Mouse (Mus musculus) midbrain, embryonic 13.5 days (tissue): ENCODE results near the gene Sox18. TPM values are rescaled to one million over a fixed set of nuclear protein-coding genes. Genes with fewer than 3 reads are reported as not detected.

ENCODE experiments used
- ATAC-seq: fragments of 200-750 bp; cut with Nextera tagmentation; 2 replicates; pipeline ENCODE4 v1.8.0; 2017; ENCODE audit warnings: mild to moderate bottlenecking, moderate TSS enrichment, moderate library complexity
- H3K27ac ChIP-seq: fragments of 300-500 bp; sonication (generic); 2 replicates; pipeline ENCODE4 v1.5.1; 2015; ENCODE audit warnings: inconsistent platforms, mild to moderate bottlenecking, moderate library complexity
- H3K27me3 ChIP-seq: fragments of 300-500 bp; sonication (generic); 2 replicates; pipeline ENCODE4 v1.6.1; 2015; ENCODE audit warnings: mild to moderate bottlenecking, inconsistent platforms
- H3K36me3 ChIP-seq: fragments of 300-500 bp; sonication (generic); 2 replicates; pipeline ENCODE4 v1.6.1; 2015; ENCODE audit warnings: mild to moderate bottlenecking, inconsistent platforms
- H3K4me1 ChIP-seq: fragments of 300-500 bp; sonication (generic); replicated peaks from 2 replicates; pipeline ENCODE4 v1.6.1; 2015; ENCODE audit warnings: inconsistent platforms
- H3K4me2 ChIP-seq: fragments of 300-500 bp; sonication (generic); replicated peaks from 2 replicates; pipeline ENCODE4 v1.6.1; 2015; ENCODE audit warnings: moderate library complexity, mild to moderate bottlenecking, inconsistent platforms
- H3K4me3 ChIP-seq: fragments of 300-500 bp; sonication (generic); replicated peaks from 2 replicates; pipeline ENCODE4 v1.5.1; 2015; ENCODE audit warnings: mild to moderate bottlenecking, inconsistent platforms
- H3K9ac ChIP-seq: fragments of 300-500 bp; sonication (generic); replicated peaks from 2 replicates; pipeline ENCODE4 v1.6.1; 2015; ENCODE audit warnings: mild to moderate bottlenecking, inconsistent platforms
- H3K9me3 ChIP-seq: fragments of 300-500 bp; sonication (generic); 2 replicates; pipeline ENCODE4 v1.6.1; 2016; ENCODE audit warnings: mild to moderate bottlenecking, inconsistent platforms
- WGBS: fragments of 180-500 bp; shearing (Covaris S2); methylation state at CpG from one replicate; pipeline ENCODE4 v1.1.7; 2015; 5-methylcytosine and 5-hydroxymethylcytosine counted together
- polyA plus RNA-seq: library from polyadenylated mRNA; unstranded; fragments of >200 nt; fragmentation: Nextera tagmentation; extraction: Ambion mirVana; gene quantifications from 2 replicates; pipeline ENCODE4 v1.2.1, GENCODE M21; 2015

The Sox18 gene
- 13.7 and 14.2 TPM in 2 replicates for polyA plus RNA-seq

GRCm38 (mm10) chr2:181671326-181671725 lies at the start of gene Sox18:
TSS of gene Sox18 (minus strand) at chr2:181671640.
- Histone ChIP-seq H3K27ac (no peak within 1 kb of the TSS), H3K9me3 (no peaks in the 10 kb centered on the region), H3K36me3 (no peaks in the 10 kb centered on the region), H3K27me3 (peaks cover 74% of the 10 kb centered on the region), H3K9ac (peak within 1 kb of the TSS; percentile 39), H3K4me1 (peaks cover 32% of the 10 kb centered on the region), H3K4me3 (peak within 1 kb of the TSS; percentile 39), H3K4me2 (peak within 1 kb of the TSS; percentile 53)
- WGBS = under 1% methylated on average over 32 of the region's 43 CpGs
- ATAC-seq = no peak

- no peaks in the 10 kb centered on the region for H3K9me3 ChIP-seq
- H3K36me3 ChIP-seq = peaks cover 43% of the 10 kb centered on the region
- H3K27me3 ChIP-seq = no peaks in the 10 kb centered on the region
- ATAC-seq = no peak
- H3K4me1 ChIP-seq = peaks cover 34% of the 10 kb centered on the region
- H3K4me3 ChIP-seq = no peak overlapping the region
- no peak overlapping the region for H3K4me2 ChIP-seq
- H3K27ac ChIP-seq = no peak overlapping the region
- no peak overlapping the region for H3K9ac ChIP-seq
These were observed 49.8 kb upstream of the Sox18 start for GRCm38 (mm10) chr2:181721200-181721599.

- Histone ChIP-seq H3K36me3 (peaks cover 32% of the 10 kb centered on the region), H3K4me3 (no peak overlapping the region), H3K4me2 (no peak overlapping the region), H3K9me3 (no peaks in the 10 kb centered on the region), H3K27me3 (no peaks in the 10 kb centered on the region), H3K9ac (no peak overlapping the region), H3K27ac (no peak overlapping the region), H3K4me1 (peaks cover 46% of the 10 kb centered on the region)
- no peak for ATAC-seq
- 34% methylated on average over 3 of the region's 3 CpGs for WGBS
These were observed 48.6 kb upstream of the Sox18 start for GRCm38 (mm10) chr2:181720061-181720460.

- Histone ChIP-seq H3K36me3 (peaks cover 28% of the 10 kb centered on the region), H3K4me1 (peaks cover 56% of the 10 kb centered on the region), H3K4me2 (peak overlapping the region; percentile 84), H3K4me3 (peak overlapping the region; percentile 48), H3K27ac (no peak overlapping the region), H3K9me3 (no peaks in the 10 kb centered on the region), H3K9ac (0 out of 2 replicates have a peak overlapping the region, but pooled peaks have one; percentile 33), H3K27me3 (no peaks in the 10 kb centered on the region)
- 66% methylated on average over 3 of the region's 3 CpGs for WGBS
- no peak for ATAC-seq
These were observed 45.6 kb upstream of the Sox18 start for GRCm38 (mm10) chr2:181716991-181717390.

- H3K27me3 ChIP-seq = no peaks in the 10 kb centered on the region
- H3K36me3 ChIP-seq = peaks cover 23% of the 10 kb centered on the region
- 49% methylated on average over 3 of the region's 3 CpGs for WGBS
- H3K4me3 ChIP-seq = peak overlapping the region; percentile 48
- no peaks in the 10 kb centered on the region for H3K9me3 ChIP-seq
- H3K4me1 ChIP-seq = peaks cover 55% of the 10 kb centered on the region
- peak overlapping the region; percentile 74 for H3K9ac ChIP-seq
- ATAC-seq = peak; percentile 60
- peak overlapping the region; percentile 93 for H3K27ac ChIP-seq
- H3K4me2 ChIP-seq = peak overlapping the region; percentile 84
These were observed 43.9 kb upstream of the Sox18 start for GRCm38 (mm10) chr2:181715382-181715781.

- peak within 1 kb of the TSS; percentile 84 for H3K4me2 ChIP-seq
- no peaks in the 10 kb centered on the region for H3K27me3 ChIP-seq
- peak within 1 kb of the TSS; percentile 48 for H3K4me3 ChIP-seq
- peaks cover 18% of the 10 kb centered on the region for H3K36me3 ChIP-seq
- no peaks in the 10 kb centered on the region for H3K9me3 ChIP-seq
- peak within 1 kb of the TSS; percentile 74 for H3K9ac ChIP-seq
- H3K4me1 ChIP-seq = peaks cover 54% of the 10 kb centered on the region
- WGBS = 0% methylated on average over 7 of the region's 7 CpGs
- peak; percentile 73 for ATAC-seq
- peak within 1 kb of the TSS; percentile 93 for H3K27ac ChIP-seq
These were observed 43.5 kb upstream of the Sox18 start, which contains the start of gene Oprl1 for GRCm38 (mm10) chr2:181714903-181715326. TSS of gene Oprl1 (plus strand) at chr2:181715016.

GRCm38 (mm10) chr2:181713749-181714148 lies 42.3 kb upstream of the Sox18 start:
- H3K4me3 ChIP-seq = 0 out of 2 replicates have a peak overlapping the region, but pooled peaks have one; percentile 48
- peak overlapping the region; percentile 93 for H3K27ac ChIP-seq
- no peaks in the 10 kb centered on the region for H3K27me3 ChIP-seq
- peaks cover 6% of the 10 kb centered on the region for H3K36me3 ChIP-seq
- 44% methylated on average over 1 of the region's 1 CpGs for WGBS
- peak overlapping the region; percentile 74; the same call in 1 of the 2 replicates for H3K9ac ChIP-seq
- no peaks in the 10 kb centered on the region for H3K9me3 ChIP-seq
- peak overlapping the region; percentile 84 for H3K4me2 ChIP-seq
- H3K4me1 ChIP-seq = peaks cover 53% of the 10 kb centered on the region
- ATAC-seq = peak; percentile 91

- Histone ChIP-seq H3K27me3 (no peaks in the 10 kb centered on the region), H3K4me2 (no peak overlapping the region), H3K4me1 (no peaks in the 10 kb centered on the region), H3K9ac (no peak overlapping the region), H3K27ac (no peak overlapping the region), H3K4me3 (no peak overlapping the region), H3K36me3 (no peaks in the 10 kb centered on the region), H3K9me3 (no peaks in the 10 kb centered on the region)
- no peak for ATAC-seq
- WGBS = 29% methylated on average over 4 of the region's 4 CpGs
These were observed 35.2 kb upstream of the Sox18 start for GRCm38 (mm10) chr2:181706668-181707067.

GRCm38 (mm10) chr2:181698241-181698640 lies 26.8 kb upstream of the Sox18 start, which contains the start of gene Lkaaear1:
TSS of gene Lkaaear1 (minus strand) at chr2:181698442.
- 37% methylated on average over 5 of the region's 5 CpGs for WGBS
- no peak for ATAC-seq
- Histone ChIP-seq H3K4me1 (peaks cover 8% of the 10 kb centered on the region), H3K27me3 (peaks cover 7% of the 10 kb centered on the region; the same call in 1 of the 2 replicates), H3K27ac (no peak within 1 kb of the TSS), H3K36me3 (no peaks in the 10 kb centered on the region), H3K4me2 (no peak within 1 kb of the TSS), H3K4me3 (no peak within 1 kb of the TSS), H3K9me3 (no peaks in the 10 kb centered on the region), H3K9ac (no peak within 1 kb of the TSS)

GRCm38 (mm10) chr2:181696801-181697420 lies 25.5 kb upstream of the Sox18 start:
- no peaks in the 10 kb centered on the region for H3K9me3 ChIP-seq
- H3K9ac ChIP-seq = no peak overlapping the region
- ATAC-seq = no peak
- no peak overlapping the region for H3K4me3 ChIP-seq
- no peak overlapping the region for H3K27ac ChIP-seq
- no peaks in the 10 kb centered on the region for H3K36me3 ChIP-seq
- H3K4me1 ChIP-seq = peaks cover 19% of the 10 kb centered on the region
- peaks cover 7% of the 10 kb centered on the region; the same call in 1 of the 2 replicates for H3K27me3 ChIP-seq
- no peak overlapping the region for H3K4me2 ChIP-seq
- WGBS = 76% methylated on average over 33 of the region's 33 CpGs

- 69% methylated on average over 1 of the region's 1 CpGs for WGBS
- H3K4me1 ChIP-seq = peaks cover 26% of the 10 kb centered on the region
These were observed 24.3 kb upstream of the Sox18 start for GRCm38 (mm10) chr2:181695776-181696175.

GRCm38 (mm10) chr2:181694581-181694980 lies 23.1 kb upstream of the Sox18 start:
- H3K4me2 ChIP-seq = peak overlapping the region; percentile 93
- peaks cover under 1% of the 10 kb centered on the region; the same call in 1 of the 2 replicates for H3K36me3 ChIP-seq
- H3K4me1 ChIP-seq = peaks cover 26% of the 10 kb centered on the region
- peak overlapping the region; percentile 63; the same call in 1 of the 2 replicates for H3K4me3 ChIP-seq
- no peak overlapping the region for H3K27ac ChIP-seq
- peaks cover 7% of the 10 kb centered on the region; the same call in 1 of the 2 replicates for H3K27me3 ChIP-seq
- no peaks in the 10 kb centered on the region for H3K9me3 ChIP-seq
- 86% methylated on average over 3 of the region's 3 CpGs for WGBS
- ATAC-seq = no peak
- no peak overlapping the region for H3K9ac ChIP-seq

More at GRCm38 (mm10) chr2:181695776-181696175, 24.3 kb upstream of the Sox18 start:
- no peak for ATAC-seq
- Histone ChIP-seq H3K4me3 (no peak overlapping the region), H3K36me3 (no peaks in the 10 kb centered on the region), H3K9me3 (no peaks in the 10 kb centered on the region), H3K9ac (no peak overlapping the region), H3K27me3 (peaks cover 7% of the 10 kb centered on the region; the same call in 1 of the 2 replicates), H3K27ac (no peak overlapping the region), H3K4me2 (no peak overlapping the region)
